Mouse (Mus musculus) thymus, adult 2 months (tissue): ENCODE data around the gene Wt1. TPM values are rescaled to one million over a fixed set of nuclear protein-coding genes. Genes with fewer than 3 reads are reported as not detected.

Experiments used
- DNase-seq: peaks from one replicate; pipeline ENCODE4 v3.0.0; 2021
- H3K27ac ChIP-seq: fragments of 200-500 bp; 2 replicates; pipeline ENCODE4 v1.5.1; 2012; ENCODE audit warnings: low read length, control low read depth; ENCODE audit not compliant: control insufficient read depth, insufficient read depth
- H3K27me3 ChIP-seq: fragments of 200-500 bp; 2 replicates; pipeline ENCODE4 v1.6.1; 2012; ENCODE audit warnings: mild to moderate bottlenecking, low read length, moderate library complexity, mixed read lengths; ENCODE audit not compliant: control insufficient read depth, insufficient read depth
- H3K36me3 ChIP-seq: fragments of 200-500 bp; 2 replicates; pipeline ENCODE4 v1.6.1; 2012; ENCODE audit warnings: mild to moderate bottlenecking, low read length, moderate library complexity; ENCODE audit not compliant: control insufficient read depth, insufficient read depth
- H3K4me1 ChIP-seq: fragments of 200-500 bp; replicated peaks from 2 replicates; pipeline ENCODE4 v1.6.1; 2012; ENCODE audit warnings: low read length; ENCODE audit not compliant: control insufficient read depth, insufficient read depth
- H3K4me3 ChIP-seq: fragments of 200-500 bp; 2 replicates; pipeline ENCODE4 v1.5.1; 2012; ENCODE audit warnings: mild to moderate bottlenecking, low read length, control low read depth, moderate library complexity; ENCODE audit not compliant: control insufficient read depth, insufficient read depth
- CTCF ChIP-seq: fragments of 200-500 bp; IDR thresholded peaks from 2 replicates; pipeline ENCODE4 v1.5.1; 2012; ENCODE audit warnings: mild to moderate bottlenecking, control low read depth, low read length, moderate library complexity, borderline replicate concordance; ENCODE audit not compliant: control insufficient read depth, poor library complexity, insufficient read depth; ENCODE audit errors: extremely low read depth
- POLR2A ChIP-seq: fragments of 200-500 bp; IDR thresholded peaks from 2 replicates; pipeline ENCODE4 v1.6.1; 2012; ENCODE audit warnings: mild to moderate bottlenecking, low read length, control low read depth, moderate library complexity; ENCODE audit not compliant: control insufficient read depth, poor library complexity, insufficient read depth; ENCODE audit errors: extremely low read depth
- WGBS: fragments of 180-500 bp; shearing (Covaris S2); methylation state at CpG from one replicate; pipeline ENCODE4 v1.1.7; 2018; 5-methylcytosine and 5-hydroxymethylcytosine counted together
- polyA plus RNA-seq: library from polyadenylated mRNA; depleted of rRNA; stranded (reverse); fragments of >200 nt; gene quantifications from 2 replicates; pipeline ENCODE4 v1.2.3, GENCODE M21; 2012

Gene Wt1
- polyA plus RNA-seq, 1 experiment, result 3.9 TPM

GRCm38 (mm10) chr2:105089581-105090508, 36.5 kb upstream of the Wt1 start:
- H3K4me1 ChIP-seq, result no peaks in the 10 kb centered on the region
- H3K27ac ChIP-seq, result no peak overlapping the region
- H3K36me3 ChIP-seq, result no peaks in the 10 kb centered on the region
- no peaks in the 10 kb centered on the region for H3K27me3 ChIP-seq
- WGBS, result 74% methylated on average over 7 of the region's 7 CpGs
- no peak for DNase-seq
- no peak for TF ChIP-seq CTCF
- no peak for TF ChIP-seq POLR2A
- H3K4me3 ChIP-seq, result no peak overlapping the region

GRCm38 (mm10) chr2:105090991-105091390, 35.3 kb upstream of the Wt1 start:
- WGBS, result 82% methylated on average over 5 of the region's 5 CpGs

GRCm38 (mm10) chr2:105091718-105092117, 34.6 kb upstream of the Wt1 start, which contains the start of gene Gm11060:
TSS of gene Gm11060 (plus strand) at chr2:105092018.
- TF ChIP-seq POLR2A, result no peak
- no peak for TF ChIP-seq CTCF
- no peaks in the 10 kb centered on the region for H3K27me3 ChIP-seq
- 78% methylated on average over 2 of the region's 2 CpGs for WGBS
- H3K27ac ChIP-seq, result no peak within 1 kb of the TSS
- H3K36me3 ChIP-seq, result no peaks in the 10 kb centered on the region
- H3K4me3 ChIP-seq, result no peak within 1 kb of the TSS
- H3K4me1 ChIP-seq, result no peaks in the 10 kb centered on the region
- DNase-seq, result no peak

More at GRCm38 (mm10) chr2:105090991-105091390, 35.3 kb upstream of the Wt1 start:
- no peak for DNase-seq
- Histone ChIP-seq H3K36me3 (no peaks in the 10 kb centered on the region), H3K4me1 (no peaks in the 10 kb centered on the region), H3K27ac (no peak overlapping the region), H3K27me3 (no peaks in the 10 kb centered on the region), H3K4me3 (no peak overlapping the region)
- TF ChIP-seq CTCF, result no peak
- TF ChIP-seq POLR2A, result no peak

- TF ChIP-seq CTCF, result no peak
- no peak for TF ChIP-seq POLR2A
- 94% methylated on average over 22 of the region's 22 CpGs for WGBS
- no peak overlapping the region for H3K4me3 ChIP-seq
- no peaks in the 10 kb centered on the region for H3K36me3 ChIP-seq
- H3K27me3 ChIP-seq, result no peaks in the 10 kb centered on the region
- H3K27ac ChIP-seq, result no peak overlapping the region
- H3K4me1 ChIP-seq, result no peaks in the 10 kb centered on the region
- no peak for DNase-seq
Observed at GRCm38 (mm10) chr2:105097294-105097953, 28.9 kb upstream of the Wt1 start.

- no peaks in the 10 kb centered on the region for H3K27me3 ChIP-seq
Observed at GRCm38 (mm10) chr2:105099410-105099809, 26.9 kb upstream of the Wt1 start.

GRCm38 (mm10) chr2:105100541-105100940, 25.8 kb upstream of the Wt1 start:
- no peak overlapping the region for H3K4me3 ChIP-seq
- TF ChIP-seq POLR2A, result no peak
- no peak for TF ChIP-seq CTCF
- no peaks in the 10 kb centered on the region for H3K27me3 ChIP-seq
- WGBS, result 78% methylated on average over 7 of the region's 7 CpGs
- DNase-seq, result no peak
- H3K4me1 ChIP-seq, result no peaks in the 10 kb centered on the region
- H3K27ac ChIP-seq, result no peak overlapping the region
- no peaks in the 10 kb centered on the region for H3K36me3 ChIP-seq

More at GRCm38 (mm10) chr2:105099410-105099809, 26.9 kb upstream of the Wt1 start:
- Histone ChIP-seq H3K4me3 (no peak overlapping the region), H3K4me1 (no peaks in the 10 kb centered on the region), H3K36me3 (no peaks in the 10 kb centered on the region), H3K27ac (no peak overlapping the region)
- no peak for DNase-seq
- TF ChIP-seq CTCF (no peak), POLR2A (no peak)
- WGBS, result 89% methylated on average over 7 of the region's 7 CpGs
